Mouse (Mus musculus): ENCODE results near the gene Fam3c.
"Not testable (repeated sequence)": the region's sequence is repeated elsewhere in the genome, so short reads cannot be mapped to it uniquely, and the experiment has no call there.

Gene Fam3c

GRCm38 (mm10) chr6:22292056-22292455, 64.0 kb downstream of the Fam3c start:
- no peak for DNase-seq (ENCODE audit: low spot score in 2 of 2)

DNA sequence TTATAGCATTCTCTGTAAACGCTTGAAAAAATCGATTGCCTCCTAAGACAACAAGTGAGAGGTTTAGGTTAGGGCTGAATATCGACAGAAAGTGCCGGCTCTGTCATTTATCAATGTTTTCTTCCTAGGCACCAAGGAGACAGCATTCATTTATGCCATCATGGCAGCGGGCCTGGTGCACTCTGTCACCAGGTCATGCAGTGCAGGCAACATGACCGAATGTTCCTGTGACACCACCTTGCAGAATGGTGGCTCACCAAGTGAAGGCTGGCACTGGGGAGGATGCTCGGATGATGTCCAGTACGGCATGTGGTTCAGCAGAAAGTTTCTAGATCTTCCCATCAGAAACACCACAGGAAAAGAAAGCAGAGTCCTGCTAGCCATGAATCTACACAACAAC, 65.3 kb downstream of the Fam3c start:
- no peak for DNase-seq (ENCODE audit: low spot score in 2 of 2)

GRCm38 (mm10) chr6:22289461-22290021, 66.5 kb downstream of the Fam3c start:
- DNase-seq (ENCODE audit: low spot score in 2 of 2): no peak

DNA sequence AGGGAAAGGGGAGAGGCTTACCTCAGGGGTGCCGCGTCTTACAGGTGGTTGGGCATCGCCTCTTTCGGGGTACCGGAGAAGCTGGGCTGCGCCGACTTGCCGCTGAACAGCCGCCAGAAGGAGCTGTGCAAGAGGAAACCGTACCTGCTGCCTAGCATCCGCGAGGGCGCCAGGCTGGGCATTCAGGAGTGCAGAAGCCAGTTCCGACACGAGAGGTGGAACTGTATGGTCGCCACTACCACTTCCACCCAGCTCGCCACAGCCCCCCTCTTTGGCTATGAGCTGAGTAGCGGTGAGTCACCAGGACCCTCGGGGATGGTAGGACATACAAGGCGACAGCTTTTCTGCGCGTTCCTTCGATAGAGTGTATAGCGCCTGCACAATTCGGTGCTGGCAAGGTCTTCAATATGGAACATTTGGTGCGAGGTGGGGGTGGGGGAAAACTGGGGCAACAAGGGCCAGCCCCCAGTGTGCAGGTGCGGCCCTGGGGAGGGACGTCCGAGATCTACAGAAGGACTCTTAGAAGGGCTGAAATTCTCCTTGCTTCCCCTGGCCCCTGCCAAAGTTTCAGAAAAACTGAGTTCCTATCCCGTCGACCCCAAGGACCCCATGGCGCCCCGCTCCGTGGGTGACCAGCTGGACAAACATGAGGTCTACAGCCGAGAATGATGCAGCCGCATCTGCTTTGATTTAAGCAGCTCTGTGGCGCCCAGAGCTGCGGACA, 67.1 kb downstream of the Fam3c start:
- DNase-seq (ENCODE audit: low spot score in 2 of 2): peak in 1 of 2 experiments; percentile 3

DNA sequence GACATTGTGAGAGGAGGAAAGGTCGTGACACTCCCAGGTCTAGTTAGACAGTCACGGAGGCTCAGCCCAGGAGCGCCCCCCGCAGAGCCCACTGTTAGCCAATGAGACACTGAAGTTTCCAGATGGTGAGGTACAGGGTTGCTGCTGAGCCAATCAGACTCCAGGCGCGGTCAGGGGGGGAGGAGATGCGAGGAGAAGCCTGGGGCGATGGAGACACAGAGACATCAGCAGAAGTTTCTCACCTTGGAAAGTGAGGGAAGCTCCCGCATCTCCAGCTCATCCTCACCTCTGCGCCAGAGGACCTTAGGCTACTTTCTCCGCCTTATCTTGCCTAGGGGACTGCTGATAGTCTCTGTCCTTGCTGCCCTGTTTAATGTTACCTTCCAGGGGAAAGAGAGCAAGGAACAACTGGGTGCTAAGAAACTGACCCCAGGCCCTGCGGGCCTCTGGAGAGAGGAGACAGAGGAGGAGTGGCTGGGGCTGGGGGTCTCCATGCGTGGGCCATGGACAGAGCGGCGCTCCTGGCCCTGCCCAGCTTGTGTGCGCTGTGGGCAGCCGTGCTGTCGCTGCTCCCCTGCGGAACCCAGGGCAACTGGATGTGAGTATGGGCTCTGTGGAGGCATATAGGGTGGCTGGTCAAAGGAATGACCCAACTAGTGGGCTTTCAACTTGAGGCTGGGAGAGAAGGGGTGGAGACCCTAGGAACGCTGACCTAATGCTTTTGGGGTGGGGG, 67.9 kb downstream of the Fam3c start, which contains the start of gene Wnt16:
Gene Wnt16 (plus strand): TSS at position 224 of the 733 bp plus-strand sequence.
- no peak for DNase-seq (ENCODE audit: low spot score in 2 of 2)

DNA sequence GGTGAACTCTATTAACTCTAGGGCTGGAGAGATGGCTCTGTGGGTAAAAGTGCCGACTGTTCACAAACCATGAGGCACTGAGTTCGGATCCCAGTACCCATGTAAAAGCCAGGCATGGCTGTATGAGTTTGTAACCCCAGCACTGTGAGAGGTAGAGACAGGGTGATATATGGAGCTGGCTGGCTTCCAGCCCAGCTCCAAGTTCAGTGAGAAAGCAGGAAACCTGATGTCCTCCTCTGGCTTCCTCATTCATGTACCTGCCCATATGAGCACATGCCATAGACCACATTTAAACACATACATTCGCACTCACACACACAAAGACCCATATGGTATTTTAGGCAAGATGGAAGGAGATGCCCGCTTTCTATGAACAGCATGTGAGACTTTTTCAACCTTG, 73.6 kb downstream of the Fam3c start:
- DNase-seq (ENCODE audit: low spot score in 2 of 2): no peak

DNA sequence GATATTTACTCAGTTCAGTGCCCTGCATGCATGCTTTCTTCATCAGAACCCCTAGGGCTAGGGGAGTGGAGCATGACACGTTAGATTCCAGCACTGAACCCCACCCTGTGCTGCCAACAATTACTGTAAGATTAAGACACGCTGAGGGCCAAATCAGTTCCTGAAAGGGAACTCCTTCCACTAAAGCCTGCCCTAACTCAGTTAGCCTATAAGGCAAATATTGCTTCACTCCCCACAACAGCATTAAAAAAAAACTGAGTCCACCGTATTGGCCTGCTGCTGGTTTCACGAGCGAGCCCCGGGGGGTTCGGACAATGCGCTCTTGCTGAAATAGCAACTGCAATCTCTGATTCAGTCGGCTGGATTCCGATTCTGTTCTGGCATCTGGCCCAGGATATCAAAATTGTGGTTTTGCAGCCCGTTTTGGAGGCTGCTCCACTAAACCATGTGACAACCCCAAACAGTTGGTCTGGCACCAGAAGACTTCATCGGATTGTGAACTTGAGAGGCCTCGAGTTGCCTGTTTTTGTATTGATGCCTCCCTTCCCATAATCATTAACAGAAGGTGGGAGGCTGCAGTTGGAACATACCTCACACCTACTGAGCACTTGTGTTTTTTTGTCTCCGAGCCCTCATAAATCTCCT, 75.7 kb downstream of the Fam3c start:
- no peak for DNase-seq (ENCODE audit: low spot score in 2 of 2)

- DNase-seq (ENCODE audit: low spot score in 2 of 2): no peak
These were observed 78.1 kb downstream of the Fam3c start for GRCm38 (mm10) chr6:22277941-22278340.

DNA sequence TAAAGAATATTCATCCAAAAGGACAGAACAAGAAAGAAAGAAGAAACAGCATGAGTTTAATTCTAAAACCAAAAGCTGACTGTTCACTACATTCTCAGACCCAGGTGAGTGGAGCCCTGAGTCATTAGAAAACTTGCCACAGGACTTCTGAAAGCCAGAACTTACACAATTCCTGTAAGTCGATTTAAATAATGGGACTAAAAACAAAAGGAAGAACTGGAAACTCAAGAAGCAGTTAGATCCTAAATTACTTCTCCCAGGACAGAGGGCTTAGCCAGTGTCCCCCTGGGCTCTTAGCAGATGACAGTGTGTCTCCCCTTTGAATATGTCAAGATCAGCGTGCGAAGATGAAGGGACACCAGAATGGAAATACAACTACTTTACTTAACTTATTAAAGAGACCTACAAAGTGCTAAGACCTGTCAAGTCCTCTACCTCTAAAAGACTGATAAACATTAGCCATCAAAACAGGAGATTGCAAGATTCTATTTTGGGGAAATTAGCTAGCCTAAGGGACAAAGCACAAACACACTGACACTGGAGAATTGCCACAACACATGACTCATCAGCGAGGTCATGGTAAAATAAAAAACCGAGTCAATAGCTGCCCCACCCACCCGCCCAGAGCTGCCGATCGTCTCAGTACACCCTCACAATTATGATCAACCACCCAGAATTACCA, 86.1 kb downstream of the Fam3c start:
- DNase-seq (ENCODE audit: low spot score in 2 of 2): no peak

DNA sequence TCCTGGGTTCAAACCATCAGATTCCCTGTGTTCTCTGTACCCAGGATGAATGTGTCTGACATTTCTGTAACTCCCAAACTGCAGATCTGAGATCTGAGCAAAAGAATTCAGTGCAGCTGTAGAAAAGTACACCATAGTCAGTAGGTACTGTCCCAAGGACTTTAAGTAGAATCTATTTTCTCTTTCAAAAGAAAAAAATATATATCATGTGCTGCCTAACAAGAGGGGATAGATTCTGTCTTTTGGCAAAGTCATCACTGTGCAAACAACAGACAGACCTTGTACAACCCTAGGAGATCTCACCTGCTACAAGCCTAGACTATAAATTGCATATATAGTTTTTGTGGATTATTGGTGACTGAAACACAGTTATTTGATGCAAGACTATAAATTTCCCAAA, 87.4 kb downstream of the Fam3c start:
- DNase-seq (ENCODE audit: low spot score in 2 of 2): no peak

DNA sequence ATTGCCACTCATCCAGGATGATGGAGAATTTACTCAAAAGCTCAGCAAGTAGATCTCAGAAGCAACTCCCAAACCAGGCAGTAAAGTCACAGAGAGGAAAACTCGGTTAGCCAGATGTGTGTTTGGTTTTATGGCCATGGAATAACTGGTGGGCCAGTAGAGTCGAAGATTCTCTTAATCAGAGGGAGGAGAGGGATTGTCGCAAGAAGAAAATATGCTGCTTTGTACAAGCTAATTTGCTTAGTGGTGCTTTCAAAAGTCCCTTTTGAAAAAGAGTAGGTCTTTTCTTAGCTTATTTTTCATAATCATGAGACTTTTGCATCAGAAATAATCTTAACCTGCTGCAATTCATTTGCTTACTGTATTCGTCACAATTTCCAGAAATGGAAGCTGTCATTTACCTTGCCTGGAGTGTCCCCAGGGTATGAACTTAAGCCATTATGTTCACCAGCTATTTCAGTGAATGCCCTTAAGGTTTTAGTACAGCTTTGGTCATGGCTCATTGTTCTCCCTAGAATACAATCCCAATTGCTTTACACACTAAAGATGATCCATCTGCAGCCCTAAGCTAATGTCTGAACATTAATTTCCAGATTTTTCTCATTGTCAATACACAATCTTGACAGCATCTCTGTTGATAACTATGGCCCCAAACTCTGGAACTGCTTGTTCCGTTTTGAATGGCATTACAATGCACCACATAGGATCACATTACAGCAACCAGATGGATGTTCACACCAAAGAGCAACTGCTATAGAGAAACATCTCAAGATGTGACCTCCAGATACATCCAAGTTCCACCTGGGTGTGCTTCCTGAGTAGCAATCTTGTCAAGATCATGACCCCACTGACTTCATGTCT, 88.0 kb downstream of the Fam3c start:
- DNase-seq (ENCODE audit: low spot score in 2 of 2): no peak

- no peak for DNase-seq (ENCODE audit: low spot score in 2 of 2)
These were observed 90.0 kb downstream of the Fam3c start for GRCm38 (mm10) chr6:22266018-22266417.

- not testable (repeated sequence) for DNase-seq (ENCODE audit: low spot score in 2 of 2)
These were observed 91.9 kb downstream of the Fam3c start for GRCm38 (mm10) chr6:22264094-22264493.

DNA sequence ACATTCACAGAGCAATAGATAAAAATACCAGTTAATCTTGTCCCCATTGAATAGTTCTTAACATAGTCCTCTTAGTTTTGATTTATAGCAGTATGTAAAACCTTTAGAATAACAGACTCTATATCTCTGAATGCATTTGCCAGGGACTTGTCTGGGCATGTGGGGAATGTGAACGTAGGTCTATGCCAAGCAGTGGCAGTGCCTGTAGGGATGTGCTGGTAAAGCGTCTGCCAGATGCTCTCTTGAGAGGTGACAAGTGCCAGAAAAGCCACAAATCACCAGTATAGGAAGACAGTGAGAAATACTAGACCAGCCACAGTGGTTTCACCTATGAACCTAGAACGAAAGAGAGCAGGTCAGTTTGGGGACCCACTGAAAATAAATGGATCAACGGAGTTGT, 93.5 kb downstream of the Fam3c start:
- DNase-seq (ENCODE audit: low spot score in 2 of 2): no peak

DNA sequence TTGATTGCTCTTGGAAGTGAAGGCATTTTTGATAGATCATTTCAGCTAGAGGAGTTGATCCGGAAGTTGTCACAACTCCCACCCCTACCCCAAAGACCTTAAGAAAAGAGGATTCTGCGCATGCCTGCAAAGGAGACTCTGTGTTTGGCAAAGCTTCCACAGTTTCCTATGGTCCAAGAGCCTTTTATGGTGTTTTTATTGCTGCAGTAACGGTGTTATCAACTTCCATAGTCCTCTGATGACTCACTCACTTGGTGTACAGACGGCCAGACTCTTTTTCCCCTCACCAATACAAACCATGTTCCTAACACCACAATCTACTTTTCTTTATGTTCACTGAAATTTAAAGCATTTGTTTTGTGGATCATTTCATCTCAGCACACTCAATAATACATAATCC, 97.3 kb downstream of the Fam3c start:
- DNase-seq (ENCODE audit: low spot score in 2 of 2): no peak
